Mouse (Mus musculus): ENCODE data around the gene Olfr1019.

The Olfr1019 gene

DNA sequence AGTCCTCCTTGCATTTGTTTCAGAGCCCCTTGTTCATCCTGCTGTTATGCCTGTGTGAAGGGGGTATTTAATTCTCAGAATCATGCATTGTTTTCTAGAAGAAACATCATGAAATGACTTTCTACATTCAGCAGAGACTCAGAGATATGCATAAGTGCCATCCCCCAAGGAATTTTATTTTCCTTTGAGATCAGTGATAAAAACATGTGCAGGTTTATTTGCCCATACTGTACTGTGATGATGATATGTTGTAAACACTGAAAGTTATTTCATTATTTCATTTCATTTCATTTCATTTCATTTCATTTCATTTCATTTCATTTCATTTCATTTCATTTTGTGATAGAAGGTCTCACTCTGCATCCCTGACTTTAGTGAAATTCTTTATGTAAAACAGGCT, at the start of gene Olfr1019:
Gene Olfr1019 (minus strand): TSS at position 101 of the 400 bp plus-strand sequence.
- in situ Hi-C loops (cut with MboI; ENCODE audit: low sequenced_read_pairs): no loop called here

DNA sequence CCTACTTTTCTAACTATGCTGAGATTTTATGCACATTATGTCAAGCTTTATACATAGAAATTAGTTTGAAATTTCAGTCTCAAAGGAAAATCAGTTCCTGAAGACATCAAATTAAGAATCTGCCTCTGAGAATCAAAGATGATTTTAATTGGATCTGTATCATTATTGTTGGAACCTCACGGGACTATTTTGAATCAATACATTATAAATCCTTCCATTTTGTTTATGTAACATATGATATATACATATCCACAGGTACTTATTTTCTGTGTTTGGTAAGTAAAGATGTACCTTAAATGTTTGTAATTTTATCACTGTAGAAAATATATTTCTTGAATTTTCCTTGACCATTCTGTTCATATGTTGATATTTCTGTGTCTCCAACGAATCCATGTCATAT, 40.1 kb upstream of the Olfr1019 start, which contains the start of gene Olfr1023:
Gene Olfr1023 (plus strand): TSS at position 301 of the 400 bp plus-strand sequence.
- in situ Hi-C loops (cut with MboI; ENCODE audit: low sequenced_read_pairs): no loop called here

GRCm38 (mm10) chr2:85868294-85868693, 23.0 kb upstream of the Olfr1019 start, which contains the start of gene Olfr1022:
TSS of gene Olfr1022 (plus strand) at chr2:85868594.
- in situ Hi-C loops (cut with MboI; ENCODE audit: low sequenced_read_pairs): no loop called here

DNA sequence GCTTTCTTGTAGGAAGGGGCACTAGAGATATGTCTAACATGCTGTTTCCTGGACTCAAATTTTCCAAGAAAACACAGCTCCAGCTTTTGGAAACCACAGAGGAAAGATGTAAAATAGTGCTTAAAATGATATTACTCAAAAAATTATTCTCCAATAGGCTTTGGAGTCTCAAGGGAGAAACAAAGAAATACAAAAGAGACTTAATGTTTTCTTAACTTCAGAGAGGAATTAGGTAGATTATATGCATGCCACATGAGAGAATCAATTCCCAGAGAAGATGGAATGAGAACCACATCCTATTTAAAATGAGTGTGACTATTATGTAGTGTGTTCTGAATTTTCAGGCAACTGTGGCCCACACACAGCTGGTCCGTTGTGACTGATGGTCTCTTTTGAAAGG, 1.4 kb upstream of the Olfr1019 start, which contains the start of gene Olfr1020:
Gene Olfr1020 (plus strand): TSS at position 301 of the 400 bp plus-strand sequence.
- in situ Hi-C loops (cut with MboI; ENCODE audit: low sequenced_read_pairs): no loop called here

- in situ Hi-C loops (cut with MboI; ENCODE audit: low sequenced_read_pairs): no loop called here
Measured at GRCm38 (mm10) chr2:85818179-85818578, 27.1 kb downstream of the Olfr1019 start, which contains the start of gene Olfr1018. TSS of gene Olfr1018 (plus strand) at chr2:85818479.

DNA sequence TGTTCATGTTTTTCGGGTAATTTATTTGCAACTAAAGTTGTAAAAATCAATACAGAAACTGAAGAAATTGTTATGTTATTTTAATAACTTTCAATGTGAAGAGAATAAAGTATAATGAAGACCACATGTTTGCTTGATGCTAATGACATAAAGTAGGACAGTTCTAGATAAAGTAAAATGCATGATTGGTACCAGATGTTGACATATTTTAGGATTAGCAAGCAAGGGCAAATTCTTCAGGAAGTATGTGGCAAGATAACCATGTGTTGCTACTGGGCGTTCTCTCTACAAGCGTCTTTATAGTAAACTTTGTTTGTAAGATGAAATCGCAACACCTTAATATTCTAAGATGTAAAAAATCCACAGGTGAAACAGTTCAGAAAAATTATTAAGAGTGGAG, 40.8 kb downstream of the Olfr1019 start:
- in situ Hi-C loops (cut with MboI; ENCODE audit: low sequenced_read_pairs): no loop called here

GRCm38 (mm10) chr2:85802444-85802843, 42.8 kb downstream of the Olfr1019 start, which contains the start of gene Olfr1016:
TSS of gene Olfr1016 (minus strand) at chr2:85802544.
- in situ Hi-C loops (cut with MboI; ENCODE audit: low sequenced_read_pairs): no loop called here

GRCm38 (mm10) chr2:85792331-85792730, 53.0 kb downstream of the Olfr1019 start:
- in situ Hi-C loops (cut with MboI; ENCODE audit: low sequenced_read_pairs): no loop called here

Data from CH12F3 (cell line).